Mouse (Mus musculus): ENCODE data around the gene H2-T3. TPM values are rescaled to one million over a fixed set of nuclear protein-coding genes. Genes with fewer than 3 reads are reported as not detected.

Gene H2-T3
- polyA plus RNA-seq (2014; fragmentation: Illumina TruSeq; extraction: RNeasy Lipid Tissue Mini Kit (QIAGEN cat#74804); ENCODE audit: low read depth, low replicate concordance) = not detected

GRCm38 (mm10) chr17:36190169-36190507 is at the start of gene H2-T3:
Gene H2-T3 (minus strand): TSS chr17:36190287.

GRCm38 (mm10) chr17:36168039-36168652 is 21.9 kb downstream of the H2-T3 start, which contains the start of gene Gm8909:
Gene Gm8909 (minus strand): TSS chr17:36168537.

Other genes starting within 250 kb of the H2-T3 start
- gene Abcf1, start 220.5 kb downstream of the H2-T3 start, polyA plus RNA-seq (2014; fragmentation: Illumina TruSeq; extraction: RNeasy Lipid Tissue Mini Kit (QIAGEN cat#74804); ENCODE audit: low read depth, low replicate concordance) = 47.8 TPM
- gene Gnl1, start 210.4 kb downstream of the H2-T3 start, polyA plus RNA-seq (2014; fragmentation: Illumina TruSeq; extraction: RNeasy Lipid Tissue Mini Kit (QIAGEN cat#74804); ENCODE audit: low read depth, low replicate concordance) = 1.4 TPM
- gene Prr3, start 210.1 kb downstream of the H2-T3 start, polyA plus RNA-seq (2014; fragmentation: Illumina TruSeq; extraction: RNeasy Lipid Tissue Mini Kit (QIAGEN cat#74804); ENCODE audit: low read depth, low replicate concordance) = 2.4 TPM
- 8.5 TPM for gene H2-T24, start 169.7 kb downstream of the H2-T3 start, polyA plus RNA-seq (2014; fragmentation: Illumina TruSeq; extraction: RNeasy Lipid Tissue Mini Kit (QIAGEN cat#74804); ENCODE audit: low read depth, low replicate concordance)
- gene H2-T23, start 157.4 kb downstream of the H2-T3 start, polyA plus RNA-seq (2014; fragmentation: Illumina TruSeq; extraction: RNeasy Lipid Tissue Mini Kit (QIAGEN cat#74804); ENCODE audit: low read depth, low replicate concordance) = 3.4 TPM
- gene H2-T22, start 147.5 kb downstream of the H2-T3 start, polyA plus RNA-seq (2014; fragmentation: Illumina TruSeq; extraction: RNeasy Lipid Tissue Mini Kit (QIAGEN cat#74804); ENCODE audit: low read depth, low replicate concordance) = 13.1 TPM
- not detected for gene Gm6034, start 147.3 kb downstream of the H2-T3 start, polyA plus RNA-seq (2014; fragmentation: Illumina TruSeq; extraction: RNeasy Lipid Tissue Mini Kit (QIAGEN cat#74804); ENCODE audit: low read depth, low replicate concordance)
- not detected for gene Gm11127, start 131.9 kb downstream of the H2-T3 start, polyA plus RNA-seq (2014; fragmentation: Illumina TruSeq; extraction: RNeasy Lipid Tissue Mini Kit (QIAGEN cat#74804); ENCODE audit: low read depth, low replicate concordance)
- not detected for gene Gm19684, start 68.6 kb downstream of the H2-T3 start, polyA plus RNA-seq (2014; fragmentation: Illumina TruSeq; extraction: RNeasy Lipid Tissue Mini Kit (QIAGEN cat#74804); ENCODE audit: low read depth, low replicate concordance)
- not detected for gene Gm7030, start 60.9 kb downstream of the H2-T3 start, polyA plus RNA-seq (2014; fragmentation: Illumina TruSeq; extraction: RNeasy Lipid Tissue Mini Kit (QIAGEN cat#74804); ENCODE audit: low read depth, low replicate concordance)
- not detected for gene Gm8909, start 21.8 kb downstream of the H2-T3 start, polyA plus RNA-seq (2014; fragmentation: Illumina TruSeq; extraction: RNeasy Lipid Tissue Mini Kit (QIAGEN cat#74804); ENCODE audit: low read depth, low replicate concordance)
- 4.4 TPM for gene Rpp21, start 67.8 kb upstream of the H2-T3 start, polyA plus RNA-seq (2014; fragmentation: Illumina TruSeq; extraction: RNeasy Lipid Tissue Mini Kit (QIAGEN cat#74804); ENCODE audit: low read depth, low replicate concordance)
- 14.8 TPM for gene Trim39, start 82.0 kb upstream of the H2-T3 start, polyA plus RNA-seq (2014; fragmentation: Illumina TruSeq; extraction: RNeasy Lipid Tissue Mini Kit (QIAGEN cat#74804); ENCODE audit: low read depth, low replicate concordance)
- gene H2-M10.2, start 96.2 kb upstream of the H2-T3 start, polyA plus RNA-seq (2014; fragmentation: Illumina TruSeq; extraction: RNeasy Lipid Tissue Mini Kit (QIAGEN cat#74804); ENCODE audit: low read depth, low replicate concordance) = not detected
- gene H2-M10.1, start 135.9 kb upstream of the H2-T3 start, polyA plus RNA-seq (2014; fragmentation: Illumina TruSeq; extraction: RNeasy Lipid Tissue Mini Kit (QIAGEN cat#74804); ENCODE audit: low read depth, low replicate concordance) = not detected
- gene H2-M10.3, start 178.1 kb upstream of the H2-T3 start, polyA plus RNA-seq (2014; fragmentation: Illumina TruSeq; extraction: RNeasy Lipid Tissue Mini Kit (QIAGEN cat#74804); ENCODE audit: low read depth, low replicate concordance) = not detected

Measured in adrenal gland, adult 10 weeks (tissue).